Mouse (Mus musculus) midbrain, embryonic 12.5 days (tissue): Measurements from ENCODE around the gene Zfp53. TPM values are rescaled to one million over a fixed set of nuclear protein-coding genes. Genes with fewer than 3 reads are reported as not detected.
A peak's percentile ranks its signal among the peaks of the same experiment; 100 is the strongest.

Experiments
- ATAC-seq: fragments of 200-750 bp; cut with Nextera tagmentation; 2 replicates; pipeline ENCODE4 v1.8.0; 2017; ENCODE audit warnings: low read depth, moderate TSS enrichment, moderate library complexity; ENCODE audit not compliant: low FRiP score
- H3K27ac ChIP-seq: fragments of 300-500 bp; sonication (generic); replicated peaks from 2 replicates; pipeline ENCODE4 v1.5.1; 2016; ENCODE audit warnings: mild to moderate bottlenecking
- H3K27me3 ChIP-seq: fragments of 300-500 bp; sonication (generic); 2 replicates; pipeline ENCODE4 v1.6.1; 2016; ENCODE audit warnings: mild to moderate bottlenecking
- H3K36me3 ChIP-seq: fragments of 300-500 bp; sonication (generic); 2 replicates; pipeline ENCODE4 v1.6.1; 2016
- H3K4me1 ChIP-seq: fragments of 300-500 bp; sonication (generic); 2 replicates; pipeline ENCODE4 v1.6.1; 2016
- H3K4me2 ChIP-seq: fragments of 300-500 bp; sonication (generic); replicated peaks from 2 replicates; pipeline ENCODE4 v1.6.1; 2016; ENCODE audit warnings: mild to moderate bottlenecking, moderate library complexity
- H3K4me3 ChIP-seq: fragments of 300-500 bp; sonication (generic); 2 replicates; pipeline ENCODE4 v1.5.1; 2016; ENCODE audit warnings: mild to moderate bottlenecking
- H3K9ac ChIP-seq: fragments of 300-500 bp; sonication (generic); replicated peaks from 2 replicates; pipeline ENCODE4 v1.6.1; 2016; ENCODE audit warnings: mild to moderate bottlenecking, moderate library complexity
- H3K9me3 ChIP-seq: fragments of 300-500 bp; sonication (generic); 2 replicates; pipeline ENCODE4 v1.6.1; 2016; ENCODE audit warnings: mild to moderate bottlenecking
- WGBS: fragments of 180-500 bp; shearing (Covaris S2); methylation state at CpG from one replicate; pipeline ENCODE4 v1.1.7; 2016; 5-methylcytosine and 5-hydroxymethylcytosine counted together
- polyA plus RNA-seq: library from polyadenylated mRNA; unstranded; fragments of >200 nt; fragmentation: Nextera tagmentation; extraction: Ambion mirVana; gene quantifications from 2 replicates; pipeline ENCODE4 v1.2.1, GENCODE M21; 2016

Zfp53 gene
- polyA plus RNA-seq, 1 experiment from 2014 or later: 8.4 TPM

DNA sequence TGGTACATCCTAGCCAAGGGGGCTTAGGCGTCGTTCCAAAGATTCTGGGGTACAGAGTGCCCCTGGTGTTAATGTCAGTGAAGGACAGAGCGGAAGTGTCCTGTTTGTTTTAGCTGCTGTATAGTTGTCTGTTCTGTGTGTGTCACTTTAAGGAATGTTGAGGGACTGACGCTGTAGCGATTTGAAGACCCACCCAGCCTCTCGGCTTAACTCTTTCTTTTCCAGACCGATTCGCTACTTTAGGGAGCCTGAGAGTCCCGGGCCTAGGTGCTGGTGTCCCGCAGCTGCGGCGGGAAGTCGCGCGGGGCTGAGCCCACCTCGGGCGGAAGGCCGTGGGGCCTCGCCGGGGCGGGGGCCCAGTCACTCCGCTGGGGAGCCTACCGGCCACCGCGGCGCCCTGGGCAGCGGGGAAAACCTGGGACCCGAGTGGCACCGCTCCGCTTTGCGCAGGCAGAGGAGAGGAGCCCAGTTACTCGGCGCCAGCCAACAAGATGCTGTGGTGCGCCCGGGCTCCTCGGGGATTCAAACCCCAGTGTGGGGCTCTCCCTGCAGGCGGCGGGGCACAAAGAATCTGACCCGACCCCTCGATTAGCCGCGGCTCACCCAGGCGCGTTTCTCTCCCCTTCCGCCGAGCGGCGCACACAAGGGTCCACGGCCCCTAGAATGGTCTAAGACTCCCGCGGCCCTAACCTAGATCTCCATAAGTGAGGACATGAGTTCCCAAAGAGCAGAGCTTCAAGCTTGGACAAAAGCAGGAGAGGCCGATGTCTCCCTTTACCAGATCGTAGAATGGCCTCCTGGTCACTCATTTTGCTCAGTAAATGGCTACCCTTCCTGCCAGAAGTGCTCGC lies 43.5 kb downstream of the Zfp53 start:
- H3K27ac ChIP-seq: peak overlapping the region; percentile 86
- H3K27me3 ChIP-seq: no peaks in the 10 kb centered on the region
- peaks cover 15% of the 10 kb centered on the region for H3K4me1 ChIP-seq
- H3K4me2 ChIP-seq: peak overlapping the region; percentile 74
- H3K4me3 ChIP-seq: peak overlapping the region; percentile 76
- peak; percentile 83 for ATAC-seq
- no peaks in the 10 kb centered on the region for H3K9me3 ChIP-seq
- whole genome bisulfite sequencing: 2% methylated on average over 52 of the region's 54 CpGs
- H3K9ac ChIP-seq: peak overlapping the region; percentile 88
- no peaks in the 10 kb centered on the region for H3K36me3 ChIP-seq

DNA sequence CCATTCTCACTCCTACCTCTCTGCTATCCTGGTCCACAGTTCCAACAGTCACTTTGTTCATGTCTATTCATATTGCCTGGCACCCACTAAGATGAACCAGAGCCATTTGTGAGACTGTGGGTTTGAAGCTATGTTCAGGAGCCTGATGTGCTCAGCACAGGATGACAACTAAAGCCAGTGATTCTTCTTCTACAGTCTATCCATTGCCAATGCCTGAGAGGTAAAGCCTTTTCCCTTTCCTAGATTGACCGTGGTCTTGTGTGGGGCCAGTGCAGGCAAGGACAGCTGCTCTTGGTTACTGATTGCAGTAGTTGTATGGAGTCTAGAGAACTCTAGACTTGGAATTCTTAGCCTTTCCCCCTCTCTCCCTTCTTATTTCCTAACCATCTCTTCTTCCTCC lies 45.2 kb downstream of the Zfp53 start:
- no peak overlapping the region for H3K27ac ChIP-seq
- peaks cover 15% of the 10 kb centered on the region for H3K4me1 ChIP-seq
- H3K4me2 ChIP-seq: no peak overlapping the region
- no peaks in the 10 kb centered on the region for H3K27me3 ChIP-seq
- H3K9me3 ChIP-seq: no peaks in the 10 kb centered on the region
- ATAC-seq: no peak
- no peak overlapping the region for H3K9ac ChIP-seq
- no peak overlapping the region for H3K4me3 ChIP-seq
- WGBS: 100% methylated on average over 1 of the region's 1 CpGs
- no peaks in the 10 kb centered on the region for H3K36me3 ChIP-seq

DNA sequence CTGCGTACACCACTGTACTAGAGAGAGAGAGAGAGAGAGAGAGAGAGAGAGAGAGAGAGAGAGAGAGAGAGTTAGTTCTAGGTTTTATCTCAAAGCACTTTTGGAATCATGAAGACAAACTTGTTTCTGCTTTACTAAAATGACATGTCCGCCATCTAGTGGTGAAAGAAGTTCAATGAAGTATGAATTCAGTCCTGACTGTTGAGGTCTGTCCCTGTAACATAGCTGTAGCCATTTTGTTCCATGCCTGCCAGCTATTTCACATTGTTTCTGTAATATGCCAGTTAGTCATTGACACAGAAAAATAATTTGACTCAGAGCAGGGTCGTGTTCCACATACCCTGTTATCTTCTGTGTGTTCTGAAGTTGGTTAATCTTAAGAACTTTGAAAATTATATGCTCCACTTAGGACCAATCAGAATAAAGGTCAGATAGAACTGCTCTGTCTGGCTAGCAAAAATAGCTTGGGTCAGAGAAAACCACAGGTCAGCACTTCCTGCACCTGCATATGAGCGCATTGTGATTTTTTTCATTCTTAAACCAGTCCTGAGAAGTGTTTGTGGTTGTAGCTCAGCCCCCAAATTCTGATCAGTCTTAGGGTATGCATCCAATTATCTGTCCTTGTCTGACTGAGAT lies 45.8 kb downstream of the Zfp53 start:
- no peaks in the 10 kb centered on the region for H3K36me3 ChIP-seq
- WGBS: 24% methylated on average over 4 of the region's 4 CpGs
- H3K27me3 ChIP-seq: no peaks in the 10 kb centered on the region
- H3K9me3 ChIP-seq: no peaks in the 10 kb centered on the region
- no peak overlapping the region for H3K4me3 ChIP-seq
- no peak overlapping the region for H3K27ac ChIP-seq
- no peak overlapping the region; the same call in 1 of the 2 replicates for H3K4me2 ChIP-seq
- peaks cover 15% of the 10 kb centered on the region for H3K4me1 ChIP-seq
- ATAC-seq: peak; percentile 16
- no peak overlapping the region for H3K9ac ChIP-seq

DNA sequence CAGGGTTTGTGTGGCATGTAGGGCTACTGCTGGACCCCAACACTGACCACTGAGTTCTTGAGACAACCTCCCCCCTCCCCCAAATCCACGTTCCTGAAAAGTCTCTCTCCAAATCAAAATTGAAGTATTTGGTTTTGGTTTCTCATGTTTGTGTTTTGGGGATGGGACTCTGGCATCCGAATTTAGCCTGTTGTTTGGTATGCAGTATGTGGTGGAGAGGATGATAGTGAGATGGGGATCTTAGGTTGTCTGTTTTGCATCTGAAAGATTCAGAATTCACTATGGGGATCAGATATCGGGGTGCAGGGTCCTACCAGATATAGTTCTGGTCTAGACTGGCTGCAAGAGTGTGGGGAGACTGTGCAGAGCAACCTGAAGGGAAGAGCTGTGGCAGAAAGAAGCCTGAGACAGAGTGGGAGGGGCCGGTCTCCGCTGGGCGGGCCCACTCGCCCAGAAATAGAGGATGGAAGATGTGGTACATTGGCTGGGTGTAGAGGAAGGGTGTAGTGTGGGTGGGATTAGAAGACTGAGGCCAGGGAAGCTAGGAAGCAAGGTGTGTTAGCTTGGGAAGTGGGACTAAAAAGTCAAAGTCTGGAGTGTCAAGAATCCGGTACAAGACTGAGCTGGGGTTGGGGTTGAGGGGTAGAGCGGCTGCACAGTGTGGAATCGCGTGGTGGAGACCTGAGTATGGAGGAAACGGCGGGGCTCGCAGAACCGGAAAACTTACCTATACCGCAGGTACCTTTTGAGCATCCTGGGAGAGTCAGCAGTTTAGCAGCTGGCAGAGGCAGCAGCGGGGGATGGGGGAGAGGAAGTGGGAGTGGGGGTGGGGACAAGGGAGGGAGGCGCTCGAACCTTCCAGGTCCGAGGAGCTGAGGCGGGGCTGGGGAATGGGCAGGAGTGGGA lies 46.6 kb downstream of the Zfp53 start, which contains the start of gene Zfp52:
Gene Zfp52 (plus strand): TSS at position 444 of the 906 bp plus-strand sequence.
- peak; percentile 39 for ATAC-seq
- H3K9ac ChIP-seq: peak within 1 kb of the TSS; percentile 59
- H3K4me1 ChIP-seq: peaks cover 15% of the 10 kb centered on the region
- H3K36me3 ChIP-seq: no peaks in the 10 kb centered on the region
- peak within 1 kb of the TSS; percentile 58 for H3K4me2 ChIP-seq
- H3K4me3 ChIP-seq: peak within 1 kb of the TSS; percentile 39
- 5% methylated on average over 21 of the region's 21 CpGs for WGBS
- H3K27ac ChIP-seq: no peak within 1 kb of the TSS
- no peaks in the 10 kb centered on the region for H3K27me3 ChIP-seq
- no peaks in the 10 kb centered on the region for H3K9me3 ChIP-seq

DNA sequence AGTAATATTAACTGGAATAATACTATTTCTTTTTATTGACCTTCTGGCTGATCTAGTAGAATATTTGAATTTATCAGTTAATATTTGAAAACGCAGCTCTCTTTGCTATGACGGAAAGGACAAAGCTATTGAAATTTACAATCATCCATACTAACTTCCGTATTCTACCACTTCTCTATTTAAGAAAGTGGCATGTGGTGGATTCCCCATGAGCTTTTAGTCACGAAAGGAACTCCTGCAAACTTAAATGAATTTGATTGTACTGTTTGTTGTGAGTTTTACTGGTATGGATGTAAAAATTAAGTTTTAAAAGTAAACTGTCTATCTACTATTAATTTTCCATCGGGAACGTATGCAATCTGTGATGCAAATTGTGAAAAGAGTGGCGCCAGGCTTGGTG lies 47.3 kb downstream of the Zfp53 start:
- Histone ChIP-seq H3K27ac (no peak overlapping the region), H3K9ac (peak overlapping the region; percentile 59; the same call in 1 of the 2 replicates), H3K27me3 (no peaks in the 10 kb centered on the region), H3K9me3 (no peaks in the 10 kb centered on the region), H3K4me3 (peak overlapping the region; percentile 39), H3K36me3 (no peaks in the 10 kb centered on the region), H3K4me1 (peaks cover 15% of the 10 kb centered on the region), H3K4me2 (peak overlapping the region; percentile 58)
- ATAC-seq: no peak
- WGBS: 39% methylated on average over 7 of the region's 7 CpGs

DNA sequence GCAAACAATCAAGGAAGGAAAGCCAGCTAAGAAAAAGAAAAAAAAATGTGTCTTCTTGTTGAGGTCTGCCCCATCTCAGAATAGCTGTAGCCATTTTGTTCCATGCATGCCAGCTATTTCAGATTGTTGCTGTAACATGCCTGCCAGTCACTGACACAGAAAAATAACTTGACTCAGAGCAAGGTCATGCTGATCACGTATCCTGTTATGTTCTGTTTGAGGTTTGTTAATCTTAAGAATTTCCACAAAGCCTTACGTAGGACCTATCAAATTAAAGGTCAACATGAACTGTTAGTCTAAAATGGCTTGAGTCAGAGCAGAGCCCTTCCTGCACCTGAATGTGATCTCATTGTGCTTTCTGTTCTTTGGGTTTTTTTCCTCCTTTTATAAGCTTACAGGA lies 47.9 kb downstream of the Zfp53 start:
- Histone ChIP-seq H3K4me2 (no peak overlapping the region), H3K9me3 (no peaks in the 10 kb centered on the region), H3K4me1 (peaks cover 14% of the 10 kb centered on the region), H3K4me3 (no peak overlapping the region), H3K9ac (no peak overlapping the region), H3K36me3 (no peaks in the 10 kb centered on the region), H3K27me3 (no peaks in the 10 kb centered on the region), H3K27ac (no peak overlapping the region)
- ATAC-seq: no peak
- WGBS: 78% methylated on average over 2 of the region's 2 CpGs

DNA sequence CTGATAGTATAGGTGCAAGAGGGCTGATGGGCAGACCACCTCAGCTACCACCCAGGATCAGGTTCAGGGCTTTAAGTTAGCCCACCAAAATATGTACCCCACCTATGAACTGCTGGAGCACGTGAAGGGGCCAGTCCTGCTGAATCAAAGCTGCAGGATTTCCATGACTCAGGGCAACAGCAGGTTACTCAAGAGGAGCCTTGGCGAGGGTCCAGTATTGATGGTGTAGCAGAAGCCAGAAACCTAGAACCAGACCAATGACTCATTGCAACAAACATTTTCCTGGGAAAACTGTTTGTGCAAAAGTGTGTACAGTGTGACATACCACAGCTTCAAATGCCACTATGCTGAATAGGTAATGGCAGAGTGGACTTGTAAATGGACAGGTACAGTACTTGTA lies 69.0 kb downstream of the Zfp53 start:
- 89% methylated on average over 2 of the region's 2 CpGs for WGBS
- Histone ChIP-seq H3K4me1 (no peaks in the 10 kb centered on the region), H3K4me2 (no peak overlapping the region), H3K27me3 (no peaks in the 10 kb centered on the region), H3K27ac (no peak overlapping the region), H3K4me3 (no peak overlapping the region), H3K9ac (no peak overlapping the region), H3K36me3 (no peaks in the 10 kb centered on the region), H3K9me3 (no peaks in the 10 kb centered on the region)
- ATAC-seq: no peak

Other genes with a start within 250 kb of the Zfp53 start
- not detected in 2 replicates for gene Vmn1r235, start 232.6 kb upstream of the Zfp53 start, polyA plus RNA-seq
- gene Vmn1r236, start 206.1 kb upstream of the Zfp53 start, polyA plus RNA-seq: not detected in 2 replicates
- not detected in 2 replicates for gene Vmn1r237, start 177.1 kb upstream of the Zfp53 start, polyA plus RNA-seq
- gene Zfp677, start 105.2 kb upstream of the Zfp53 start, polyA plus RNA-seq: 2.7 and 2.8 TPM in 2 replicates
- gene Zfp54, start 65.8 kb upstream of the Zfp53 start, polyA plus RNA-seq: 2.8 and 3.4 TPM in 2 replicates
- gene Zfp51, start 38.6 kb upstream of the Zfp53 start, polyA plus RNA-seq: 14.0 and 14.2 TPM in 2 replicates
- 2.0 TPM in 2 replicates for gene Zfp52, start 46.5 kb downstream of the Zfp53 start, polyA plus RNA-seq
- gene Zfp948, start 78.0 kb downstream of the Zfp53 start, polyA plus RNA-seq: 13.2 and 14.1 TPM in 2 replicates
- gene Zfp983, start 161.6 kb downstream of the Zfp53 start, polyA plus RNA-seq: 9.2 and 10.7 TPM in 2 replicates
- 14.9 and 15.4 TPM in 2 replicates for gene Gm10226, start 202.9 kb downstream of the Zfp53 start, polyA plus RNA-seq
- gene Zfp760, start 218.7 kb downstream of the Zfp53 start, polyA plus RNA-seq: 22.7 and 24.5 TPM in 2 replicates
- gene Zfp229, start 241.8 kb downstream of the Zfp53 start, polyA plus RNA-seq: 10.2 and 12.8 TPM in 2 replicates